Mouse (Mus musculus) CH12.LX (cell line): ENCODE measurements around the gene Acoxl.

Experiments used
- BHLHE40 ChIP-seq: IDR thresholded peaks from 2 replicates; pipeline ENCODE4 v1.6.1; 2011; ENCODE audit warnings: mild to moderate bottlenecking, low read depth, low read length, improper control_type of control experiment
- CTCF ChIP-seq, 2 experiments: IDR thresholded peaks in 1 of 2; conservative IDR thresholded peaks in 1 of 2; 2 replicates each; pipeline ENCODE4 v1.5.1; 2011 to 2012; ENCODE audit warnings: low read depth in 2 of 2, low read length in 2 of 2, improper control_type of control experiment in 1 of 2, inconsistent platforms in 1 of 2, mild to moderate bottlenecking in 1 of 2, moderate library complexity in 1 of 2
- NELFE ChIP-seq: IDR thresholded peaks from 2 replicates; pipeline ENCODE4 v1.6.1; 2011; ENCODE audit warnings: low read depth, low read length, improper control_type of control experiment

GRCm38 (mm10) chr2:128065576-128065975, 226.9 kb downstream of the Acoxl start:
- TF ChIP-seq BHLHE40 (no peak), NELFE (no peak), CTCF (conservative IDR thresholded peaks at IDR 0.05 in 1 of 2, IDR thresholded peaks at IDR 0.05 in 1 of 2; ENCODE audit: low read depth in 2 of 2, low read length in 2 of 2) (no peak)
